Mouse (Mus musculus) R1 (cell line): ENCODE data around the gene Zfp488.

Experiments
- DNase-seq: peaks from one replicate; pipeline ENCODE4 v3.0.0-alpha.2; 2018; ENCODE audit warnings: low read depth, low spot score

Gene Zfp488

DNA sequence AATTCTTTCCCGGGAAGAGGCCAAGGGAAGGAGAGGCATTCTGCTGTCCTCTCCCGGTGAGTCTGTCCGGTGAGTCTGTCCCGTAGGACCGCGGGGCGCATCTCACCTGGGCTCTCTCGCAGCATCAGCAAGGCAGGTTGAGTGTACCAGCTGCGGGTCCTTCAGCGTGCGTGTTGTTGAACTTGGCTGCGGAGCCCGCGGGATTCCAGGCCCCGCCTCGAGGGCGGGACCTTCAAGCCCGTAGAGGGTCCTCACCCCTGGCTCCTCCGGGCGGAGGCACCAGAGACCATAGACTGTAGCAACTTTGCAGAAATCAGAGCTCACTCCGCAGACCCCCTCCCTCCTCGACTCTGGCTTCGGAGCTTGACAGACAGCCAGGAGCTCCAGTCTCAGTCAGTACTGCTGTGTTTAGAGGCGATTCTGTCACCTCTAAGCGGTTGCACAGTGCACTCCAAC lies at the start of gene Zfp488:
TSS of gene Zfp488 (minus strand) at position 161 of the 456 bp plus-strand sequence.
- peak; percentile 22 for DNase-seq

DNA sequence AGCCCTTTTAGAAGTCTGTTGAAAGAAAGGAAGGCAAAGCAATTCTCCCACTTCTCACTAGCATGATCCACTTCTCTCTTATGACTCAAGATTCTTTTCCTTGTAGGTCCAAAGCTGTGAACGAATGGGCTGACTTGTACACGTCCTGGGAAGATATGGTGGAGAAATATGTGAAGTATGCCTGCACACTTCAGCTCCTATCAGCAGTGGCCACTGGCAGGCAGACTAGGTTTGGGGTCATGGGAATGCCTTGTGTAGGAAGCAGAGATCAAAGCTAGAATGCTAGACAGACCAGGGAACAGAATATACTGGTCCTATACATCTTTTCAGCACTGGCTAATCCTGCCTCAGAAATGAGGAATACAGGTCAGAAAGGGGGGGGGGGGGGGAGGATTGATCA lies 48.1 kb upstream of the Zfp488 start:
- no peak for DNase-seq

DNA sequence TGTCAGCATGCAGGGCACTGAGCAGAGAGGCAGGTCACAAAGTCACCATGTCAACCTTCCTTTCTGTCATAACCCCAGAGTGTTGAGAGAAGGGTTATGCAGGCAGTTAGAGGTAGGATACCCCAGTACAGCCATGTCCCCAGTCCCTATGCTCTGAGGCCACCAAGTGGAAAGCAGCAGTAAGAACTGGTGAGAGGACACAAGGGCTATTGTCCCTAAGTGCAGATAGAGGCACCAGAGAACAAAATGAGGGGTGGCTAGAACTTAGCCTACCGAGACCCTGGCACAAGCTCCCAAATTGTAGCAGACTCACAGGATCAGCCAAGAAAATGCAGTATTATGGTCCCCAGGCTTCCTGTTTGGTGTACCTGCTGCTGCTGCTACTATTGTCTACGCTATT lies 38.4 kb upstream of the Zfp488 start:
- no peak for DNase-seq

DNA sequence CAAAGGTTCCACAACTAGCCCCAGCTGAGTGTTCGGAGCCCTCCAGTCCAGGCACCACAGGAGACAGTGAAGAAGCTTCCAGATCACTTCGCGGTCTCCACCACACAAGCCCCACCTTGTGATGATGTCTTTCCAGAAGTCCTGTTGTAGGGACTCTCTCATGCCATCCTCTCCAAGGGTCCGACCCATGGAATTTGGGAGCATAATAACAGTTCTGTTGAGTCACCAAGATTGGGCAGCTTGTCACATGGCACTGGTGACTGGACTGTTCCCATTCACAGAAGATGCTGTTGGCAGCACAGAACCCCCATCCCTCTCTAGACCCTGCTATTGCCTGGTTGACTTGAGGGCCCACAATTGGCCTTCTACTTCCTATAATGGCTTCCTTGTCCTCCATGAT lies 37.8 kb upstream of the Zfp488 start, which contains the start of gene Gm5460:
TSS of gene Gm5460 (plus strand) at position 378 of the 400 bp plus-strand sequence.
- no peak for DNase-seq

DNA sequence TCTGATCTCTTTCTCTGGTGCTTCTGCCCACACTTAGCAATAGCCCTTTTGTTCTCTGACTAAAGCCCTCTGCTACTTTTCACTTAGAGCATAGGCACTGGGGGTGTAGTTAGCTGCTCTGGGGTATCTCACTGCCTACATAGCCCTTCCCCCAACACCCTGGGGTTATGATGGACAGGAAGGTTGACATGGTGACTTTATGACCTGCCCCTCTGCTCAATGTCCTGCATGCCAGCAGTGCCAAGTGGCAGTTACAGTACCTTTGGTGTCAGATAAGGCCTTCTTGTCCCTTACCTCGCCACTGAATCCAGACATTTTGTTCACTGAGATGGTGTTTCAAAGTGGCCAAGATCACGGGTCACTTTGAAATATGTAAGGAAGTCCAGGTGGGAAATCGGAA lies 36.5 kb upstream of the Zfp488 start, which contains the start of gene Gm30083:
TSS of gene Gm30083 (minus strand) at position 120 of the 400 bp plus-strand sequence.
- DNase-seq: no peak

DNA sequence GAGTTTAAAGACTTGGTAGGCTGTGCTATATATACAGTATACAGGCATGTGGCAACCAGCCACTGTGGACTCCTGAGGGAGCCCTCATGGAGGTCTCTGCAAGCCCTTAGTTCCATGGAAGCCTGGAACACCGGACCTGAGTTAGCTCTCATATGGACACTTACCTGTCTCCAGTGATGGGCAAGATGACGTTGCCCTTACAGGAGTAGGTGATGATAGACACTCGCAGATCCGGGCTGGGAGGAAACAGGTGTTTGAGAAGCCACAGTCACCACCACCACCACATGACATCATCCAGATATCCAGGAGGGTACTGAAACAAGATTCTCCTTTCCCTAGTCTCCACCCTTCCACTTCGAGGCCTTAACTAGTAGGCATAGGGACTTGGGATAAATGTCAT lies 23.8 kb upstream of the Zfp488 start:
- DNase-seq: no peak

DNA sequence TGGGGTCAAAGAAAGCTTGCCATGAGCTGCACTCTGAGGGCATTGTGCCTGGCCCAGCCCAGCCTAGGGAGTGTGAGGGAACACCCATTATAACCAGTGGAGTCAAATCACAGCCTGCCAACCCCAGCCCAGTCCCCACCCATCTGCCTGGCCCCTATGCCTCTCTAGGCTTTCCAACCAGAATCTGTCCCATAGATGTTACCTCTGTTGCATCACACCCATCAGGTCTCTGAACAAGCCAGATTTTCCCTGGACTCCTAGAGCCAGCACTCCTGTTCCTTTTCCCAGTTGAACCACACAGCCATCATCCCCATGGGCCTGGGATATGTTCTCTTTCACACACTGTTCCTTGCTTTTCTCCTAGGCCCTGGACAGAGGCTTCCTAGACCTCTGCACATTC lies 22.9 kb upstream of the Zfp488 start:
- DNase-seq: no peak

DNA sequence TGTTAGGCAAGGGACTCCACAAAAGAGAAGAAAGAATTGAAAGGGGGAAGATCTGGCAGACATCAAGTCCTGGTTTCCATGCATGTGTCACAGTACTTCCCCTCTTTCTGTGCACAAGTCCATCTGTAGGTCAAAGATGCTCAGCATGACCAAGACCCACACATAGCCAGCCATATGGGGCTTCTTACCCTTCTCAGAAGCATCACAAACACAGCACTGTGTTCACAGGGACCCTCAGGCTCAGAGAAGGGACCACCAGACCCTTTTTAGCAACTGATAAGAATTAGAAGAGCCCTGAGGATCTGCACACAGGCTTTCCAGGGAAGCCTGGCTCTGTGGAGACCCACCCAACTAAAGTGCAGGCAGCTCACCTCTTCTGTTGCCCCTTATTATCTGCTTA lies 21.5 kb upstream of the Zfp488 start:
- no peak for DNase-seq

DNA sequence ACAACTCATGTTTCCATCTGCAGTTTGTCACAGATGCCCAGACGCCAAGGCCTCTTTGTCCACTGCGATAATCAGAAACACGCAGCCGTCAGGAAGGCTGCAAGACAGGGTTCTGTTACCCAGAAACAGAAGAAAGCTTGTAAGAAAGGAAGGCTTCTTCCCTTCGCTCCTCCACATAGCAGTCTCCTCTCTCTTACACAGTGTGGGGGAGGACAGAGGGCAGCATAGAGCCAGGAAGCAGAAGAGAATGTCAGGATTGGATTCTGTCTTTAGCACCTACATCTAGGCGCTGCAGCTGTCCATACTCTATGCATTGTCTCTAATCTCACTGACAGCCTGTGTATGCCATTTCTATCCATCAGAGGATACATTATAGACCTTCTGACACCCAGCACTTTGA lies 18.9 kb upstream of the Zfp488 start:
- no peak for DNase-seq

DNA sequence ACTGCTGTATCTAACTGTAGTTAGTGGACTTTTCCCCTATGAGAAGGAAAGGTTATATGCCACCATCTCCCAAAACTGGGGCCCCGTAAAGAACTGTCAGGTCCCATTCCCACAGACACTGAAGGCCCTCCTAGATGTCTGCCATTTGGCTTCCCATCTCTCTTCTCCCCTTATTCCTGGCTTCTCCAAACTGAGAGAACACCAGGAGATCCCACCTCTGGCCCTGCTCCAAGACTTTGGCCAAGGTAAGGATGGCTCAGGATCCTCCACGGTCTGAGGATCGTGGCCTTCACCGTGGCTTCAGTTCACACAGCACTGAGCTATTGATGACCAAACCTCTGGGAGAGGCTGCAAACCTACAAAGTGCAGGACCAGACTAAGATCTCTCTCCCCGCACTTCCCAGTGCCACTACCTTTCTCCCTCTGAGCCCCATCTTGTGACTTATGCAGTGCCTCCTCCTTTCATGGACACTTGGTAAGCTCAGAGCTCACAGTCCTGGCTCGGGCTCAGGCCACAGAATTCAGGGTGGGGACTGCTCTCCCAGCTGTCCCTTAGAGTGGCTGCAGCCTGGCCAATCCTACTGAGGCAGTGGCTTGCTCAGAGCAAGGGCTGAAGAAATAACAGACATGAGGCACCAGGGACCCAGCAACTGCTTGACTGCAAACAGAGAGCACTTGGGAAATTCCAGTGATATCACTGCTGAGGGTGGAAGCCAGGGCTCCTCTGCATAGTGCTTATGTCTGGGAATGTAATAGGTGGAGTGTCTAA lies 15.1 kb upstream of the Zfp488 start:
- no peak for DNase-seq

DNA sequence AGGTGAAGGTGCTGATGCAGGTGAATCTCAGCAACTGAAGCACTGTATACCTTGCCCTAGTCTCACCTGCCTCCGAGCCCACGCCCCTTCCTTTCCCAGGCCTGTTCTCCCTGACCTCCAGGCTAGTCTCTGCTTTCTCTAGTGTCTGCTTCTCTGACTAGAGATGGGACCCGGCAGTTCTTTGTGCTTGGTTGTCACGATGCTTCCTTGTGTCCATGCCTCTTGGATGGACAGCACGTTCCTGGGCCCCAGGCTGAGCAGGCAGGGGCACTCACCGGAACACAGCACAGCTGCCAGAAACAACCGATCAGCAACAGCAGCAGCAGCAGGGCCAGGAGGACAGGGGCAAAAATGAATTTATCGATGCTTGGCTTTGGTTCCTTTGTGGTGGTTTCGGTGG lies 14.5 kb upstream of the Zfp488 start:
- no peak for DNase-seq

DNA sequence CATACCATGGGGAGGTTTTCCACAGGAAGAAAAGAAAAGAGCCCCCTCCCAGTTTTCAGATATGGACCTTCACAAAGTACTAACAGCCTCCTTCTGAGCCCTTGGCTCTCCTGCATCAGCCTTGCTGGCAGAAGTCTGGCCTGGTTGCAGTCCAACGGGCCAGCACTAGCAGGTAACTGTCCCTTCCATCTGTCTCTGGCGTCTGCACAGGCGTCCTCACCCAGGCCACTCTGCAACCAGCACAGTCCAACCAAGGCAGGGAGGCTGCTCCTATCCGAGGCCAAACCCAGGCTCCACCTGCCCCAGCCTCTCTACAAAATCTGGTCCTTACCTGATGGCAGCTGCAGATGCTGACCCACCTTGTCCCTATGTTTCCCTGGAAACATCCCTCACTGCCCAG lies 13.4 kb upstream of the Zfp488 start:
- no peak for DNase-seq

DNA sequence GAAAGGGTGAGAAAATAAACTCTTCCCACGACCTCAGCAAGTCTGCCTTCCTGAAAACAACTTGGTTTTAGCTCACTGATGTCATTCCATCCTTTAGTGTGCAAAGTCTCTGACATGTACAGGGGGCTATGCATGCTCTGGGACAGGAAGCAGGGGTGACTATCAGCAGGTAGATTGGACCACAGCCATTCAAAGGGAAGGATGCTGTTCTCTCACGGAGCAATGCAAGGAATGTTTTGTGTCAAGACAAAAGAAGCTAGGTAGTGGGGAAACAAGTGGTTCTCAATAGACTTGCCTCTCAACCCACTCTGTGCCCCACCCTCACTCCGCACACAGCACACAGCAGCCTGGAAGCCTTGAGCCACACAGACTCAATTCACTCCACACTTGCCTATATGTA lies 10.6 kb upstream of the Zfp488 start:
- DNase-seq: peak; percentile 76

DNA sequence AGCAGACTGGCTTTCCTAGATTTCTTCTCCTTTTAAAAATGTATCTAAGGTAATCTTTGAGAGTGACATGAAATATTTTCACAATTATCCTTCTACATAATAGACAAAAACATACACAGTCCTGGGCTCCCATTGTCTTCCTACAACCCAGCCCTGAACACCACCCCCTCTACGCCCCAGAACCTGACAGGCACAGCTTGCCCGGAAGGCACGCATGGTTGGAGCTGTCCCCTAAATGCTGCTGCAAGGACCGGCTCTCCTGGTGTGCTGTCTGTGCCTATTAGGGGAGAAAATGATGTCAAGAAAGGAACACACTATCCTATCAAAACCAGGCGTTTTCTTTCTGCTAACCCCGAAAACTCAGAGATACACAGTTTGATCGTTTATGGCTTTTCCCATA lies 816 bp downstream of the Zfp488 start:
- no peak for DNase-seq

DNA sequence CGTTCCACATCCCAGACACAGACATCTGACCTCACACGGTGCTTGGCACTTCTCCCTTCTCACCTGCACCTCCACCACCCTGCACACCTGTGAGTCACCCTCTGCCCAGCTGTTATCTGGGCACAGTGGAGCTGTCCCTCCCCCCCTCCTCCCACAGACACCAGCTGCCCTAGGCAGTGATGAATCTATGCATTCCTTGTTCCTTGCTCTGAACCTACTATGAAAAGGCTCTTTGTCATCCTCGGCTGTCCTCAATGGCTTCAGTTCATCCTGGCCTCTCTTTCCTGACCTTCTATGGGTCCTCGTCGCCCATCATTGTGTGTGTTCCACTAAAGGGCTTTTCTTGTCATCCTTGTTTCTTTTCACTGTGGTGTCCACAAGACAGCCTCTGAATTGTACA lies 3.8 kb downstream of the Zfp488 start:
- DNase-seq: no peak

DNA sequence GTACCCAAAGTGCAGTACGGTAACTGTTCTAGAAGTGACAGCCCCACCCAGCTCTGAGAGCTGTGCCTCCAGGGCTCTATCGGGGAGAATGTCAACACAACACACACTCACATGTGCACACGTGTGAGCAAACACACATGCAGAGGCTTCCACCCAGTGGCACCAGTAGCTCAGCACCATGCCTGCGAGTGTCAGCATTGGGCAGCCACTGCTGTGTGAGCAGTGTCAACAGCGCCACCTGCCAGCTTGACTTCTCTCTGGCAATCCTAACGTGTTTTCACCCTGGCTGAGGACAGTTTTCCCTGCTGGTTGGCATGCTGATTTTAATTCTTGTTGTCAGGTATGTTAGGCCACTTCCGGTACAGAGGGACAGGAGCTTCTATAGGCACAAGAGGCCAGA lies 5.9 kb downstream of the Zfp488 start:
- DNase-seq: no peak

DNA sequence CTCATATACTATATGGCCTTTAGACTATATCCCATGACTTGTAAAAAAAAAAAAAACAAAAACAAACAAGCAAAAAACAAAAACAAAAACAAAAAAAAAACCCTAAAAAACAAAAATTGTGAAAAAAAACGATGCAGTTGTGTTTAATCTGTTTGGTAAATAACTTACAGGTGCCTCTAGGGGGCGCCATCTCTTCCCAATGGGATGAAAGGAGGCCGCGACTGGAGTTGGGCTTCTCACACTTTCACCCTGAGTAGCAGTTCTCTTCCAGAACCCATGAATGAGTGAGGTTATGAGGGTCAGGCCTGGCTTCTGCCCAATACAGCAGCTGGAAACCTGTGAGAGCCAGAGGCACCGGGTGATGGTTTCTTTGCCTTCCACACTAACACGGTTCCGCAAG lies 12.9 kb downstream of the Zfp488 start:
- DNase-seq: peak; percentile 69

DNA sequence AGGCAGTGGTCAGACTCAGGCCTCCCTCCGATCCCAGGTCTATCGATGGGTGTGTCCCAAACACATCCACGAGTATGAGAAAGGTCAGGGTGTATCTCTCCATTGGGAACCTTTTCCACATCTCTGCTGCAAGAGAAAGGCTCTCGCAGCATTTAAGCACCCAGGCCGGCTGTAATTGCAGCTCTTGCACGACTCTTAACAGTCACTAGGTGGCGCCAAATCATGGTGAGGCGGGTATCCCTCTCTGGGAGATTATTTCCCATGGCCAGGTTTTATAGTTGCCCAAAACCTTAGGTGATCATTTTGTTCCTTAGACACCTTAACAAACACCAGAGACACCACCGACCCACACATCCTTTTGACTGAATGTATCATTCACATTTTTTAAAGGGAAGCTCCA lies 19.2 kb downstream of the Zfp488 start:
- peak; percentile 63 for DNase-seq

DNA sequence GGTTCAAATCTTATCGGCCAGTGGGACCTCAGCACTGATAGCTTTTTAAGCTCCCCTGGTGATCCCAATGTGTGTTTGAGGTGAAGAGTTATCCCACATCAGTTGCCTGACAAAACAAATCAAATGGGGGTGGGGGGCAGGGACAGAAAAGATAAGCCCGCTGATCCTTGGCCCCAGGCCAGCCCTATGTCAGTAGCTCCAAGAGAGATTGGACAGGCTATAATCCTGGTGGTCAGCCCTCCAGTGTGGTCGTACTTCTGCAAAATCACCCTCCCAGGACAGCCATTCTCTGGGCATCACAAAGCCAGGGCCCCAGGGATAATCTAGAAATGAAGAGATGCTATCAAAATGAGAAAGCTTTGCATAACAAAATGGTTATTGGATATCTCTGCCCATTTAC lies 19.7 kb downstream of the Zfp488 start:
- no peak for DNase-seq

DNA sequence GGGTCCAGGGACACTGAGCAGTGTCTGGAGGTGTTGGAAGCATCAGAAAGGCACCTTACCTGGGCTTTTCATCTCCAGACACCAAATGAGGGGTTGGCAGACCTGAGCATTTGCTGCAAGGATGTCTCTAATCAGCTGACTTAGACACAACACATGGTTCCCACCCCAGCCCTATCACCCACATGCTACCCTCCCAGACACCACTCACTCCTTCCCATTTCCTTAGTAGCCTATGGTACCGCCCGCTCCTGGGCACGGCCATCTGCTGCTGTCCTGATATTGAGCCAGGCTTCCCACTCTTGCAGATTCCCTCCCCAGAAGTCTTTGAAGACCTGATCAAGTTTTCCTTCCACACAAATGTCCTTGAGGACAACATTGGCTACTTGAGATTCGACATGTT lies 20.4 kb downstream of the Zfp488 start:
- DNase-seq: no peak

DNA sequence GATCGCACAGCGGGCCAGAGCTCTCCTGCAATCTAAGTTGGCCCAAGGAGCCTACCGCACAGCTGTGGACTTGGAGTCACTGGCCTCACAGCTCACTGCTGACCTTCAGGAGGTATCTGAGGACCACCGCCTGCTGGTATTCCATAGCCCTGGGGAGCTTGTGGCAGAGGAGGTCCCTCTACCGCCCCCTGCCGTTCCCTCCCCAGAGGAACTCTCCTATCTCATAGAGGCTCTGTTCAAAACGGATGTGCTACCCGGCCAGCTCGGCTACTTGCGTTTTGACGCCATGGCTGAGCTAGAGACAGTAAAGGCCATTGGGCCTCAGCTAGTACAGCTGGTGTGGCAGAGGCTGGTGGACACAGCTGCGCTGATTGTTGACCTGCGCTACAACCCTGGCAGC lies 22.5 kb downstream of the Zfp488 start:
- peak; percentile 69 for DNase-seq

DNA sequence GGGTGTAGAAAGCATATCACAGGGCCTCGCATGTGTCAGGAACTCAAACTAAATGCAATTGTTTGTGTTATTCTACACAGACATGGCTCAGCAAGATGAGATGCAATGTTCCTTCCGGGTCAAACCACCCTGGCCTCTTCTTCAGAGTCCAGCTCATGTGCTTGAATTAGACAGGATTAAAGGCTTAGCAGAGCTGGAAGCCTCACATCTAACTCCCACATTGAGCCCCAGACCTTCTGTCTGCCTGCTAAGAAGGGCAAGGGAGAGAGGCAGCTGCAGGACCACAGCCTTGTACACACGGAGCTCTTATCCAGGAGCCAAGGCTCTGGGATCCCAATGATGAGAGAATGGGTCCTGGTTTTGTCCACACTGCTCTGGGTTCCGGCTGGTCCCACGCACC lies 24.8 kb downstream of the Zfp488 start, which contains the start of gene Rbp3:
TSS of gene Rbp3 (plus strand) at position 243 of the 400 bp plus-strand sequence.
- DNase-seq: no peak

DNA sequence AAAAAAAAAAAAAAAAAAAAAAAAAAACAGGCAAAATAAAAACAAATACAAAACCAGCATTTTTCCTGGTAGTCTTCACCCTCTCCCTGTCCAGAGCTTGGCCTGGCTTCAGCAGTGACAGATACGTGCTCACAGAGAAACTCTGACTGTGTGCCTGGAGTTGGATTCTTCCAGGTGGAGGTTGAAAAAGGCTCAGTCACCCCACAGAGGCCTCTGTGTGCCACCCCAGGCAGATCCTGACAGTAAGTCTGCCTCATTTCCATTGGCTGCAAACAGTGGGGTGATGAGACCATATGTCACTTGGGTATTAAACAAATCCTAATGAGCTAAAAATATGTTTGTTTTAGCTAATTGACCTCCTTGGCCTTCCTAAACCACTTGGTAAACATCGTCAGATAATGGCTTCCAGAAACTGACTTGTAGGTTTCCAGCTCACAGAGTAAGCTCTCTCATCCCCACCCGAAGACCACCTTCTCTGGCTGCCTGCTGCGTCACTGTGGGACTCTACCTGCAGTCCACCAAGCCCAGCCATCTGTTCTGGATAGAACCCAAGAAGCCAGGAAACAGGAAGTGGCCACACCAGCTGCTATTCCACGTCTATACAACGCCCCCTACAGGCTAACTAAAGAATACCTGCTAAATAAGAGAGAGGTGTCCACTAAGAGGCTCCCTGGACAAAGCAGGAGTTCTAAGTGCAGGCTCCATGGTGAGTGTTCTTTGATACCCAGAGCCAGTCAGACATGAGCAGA lies 26.2 kb downstream of the Zfp488 start:
- peak; percentile 15 for DNase-seq
